Mouse (Mus musculus) CD8-positive naive resting alpha-beta T cell, adult 2 months (primary cell): Measurements from ENCODE around the gene E2f2.

ENCODE experiments used
- DNase-seq, 2 experiments: peaks; one replicate each; pipeline ENCODE4 v3.0.0; 2022; ENCODE audit warnings: low read depth in 2 of 2, low spot score in 2 of 2

The E2f2 gene

DNA sequence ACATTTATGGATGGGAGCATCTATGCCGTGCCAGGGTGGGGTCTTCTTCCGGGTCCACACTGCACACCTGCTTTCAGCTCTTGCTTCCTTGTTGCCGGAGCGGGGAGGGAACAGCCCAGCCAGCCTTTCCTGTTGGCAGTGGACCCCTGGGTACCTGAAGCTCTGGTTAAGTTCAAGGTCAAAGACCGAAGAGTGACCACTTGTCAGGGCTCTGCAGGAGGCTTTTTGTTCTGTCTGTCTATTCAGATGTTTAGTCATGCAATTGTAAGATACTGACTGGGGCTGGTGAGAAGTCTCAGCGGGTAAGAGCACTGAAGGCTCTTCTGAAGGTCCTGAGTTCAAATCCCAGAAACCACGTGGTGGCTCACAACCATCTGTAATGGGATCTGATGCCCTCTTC, 26.7 kb downstream of the E2f2 start:
- no peak for DNase-seq

GRCm38 (mm10) chr4:136199562-136200292, 27.5 kb downstream of the E2f2 start:
- DNase-seq = peak; percentile 40 to 45

DNA sequence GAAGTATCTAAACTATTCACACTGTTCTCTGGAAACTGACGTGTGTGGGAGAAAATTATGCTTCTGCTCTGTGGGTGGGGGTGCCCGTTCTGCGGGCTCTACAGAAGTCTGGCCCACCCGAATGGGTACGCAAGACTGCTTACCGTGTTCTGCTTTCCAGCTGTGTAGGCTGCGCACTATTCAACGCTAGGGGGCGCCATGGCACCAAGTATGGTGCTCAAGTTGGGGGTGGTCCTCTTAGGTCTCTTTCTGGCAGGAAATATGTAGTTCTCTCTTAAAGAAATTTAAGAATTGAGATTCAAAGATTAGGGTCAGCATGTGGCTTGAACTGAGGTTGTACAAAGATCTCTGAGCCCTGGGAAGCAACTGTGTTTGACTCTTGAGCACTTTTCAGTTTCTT, 30.3 kb downstream of the E2f2 start:
- DNase-seq = peak; percentile 62 to 69

- no peak for DNase-seq
Observed at GRCm38 (mm10) chr4:136204775-136205174, 32.6 kb downstream of the E2f2 start.

GRCm38 (mm10) chr4:136206033-136206893, 34.1 kb downstream of the E2f2 start, which contains the start of gene Asap3:
Gene Asap3 (plus strand): TSS chr4:136206365.
- peak; percentile 59 to 71 for DNase-seq

GRCm38 (mm10) chr4:136206943-136207342, 34.7 kb downstream of the E2f2 start:
- no peak for DNase-seq

DNA sequence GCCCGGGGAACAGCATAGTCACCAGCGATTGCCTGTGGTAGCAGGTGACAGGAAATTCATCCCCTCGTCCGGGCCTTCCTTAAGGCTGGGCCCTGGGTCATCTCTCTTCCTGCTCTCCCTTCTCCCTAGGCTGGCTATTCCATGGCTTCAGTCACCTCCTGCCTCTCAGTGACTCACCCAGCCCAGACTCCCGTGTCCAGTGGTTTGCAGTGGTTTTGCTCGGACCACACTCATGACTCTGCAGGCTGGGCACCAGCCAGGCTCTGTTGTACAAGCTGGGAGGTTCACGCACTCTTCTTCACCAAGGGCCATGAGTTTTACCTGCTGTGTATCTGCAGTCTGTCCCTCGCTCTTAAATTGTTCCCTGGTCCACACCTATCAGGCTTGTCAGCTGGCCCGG, 38.7 kb downstream of the E2f2 start:
- DNase-seq = no peak

- no peak for DNase-seq
Observed at GRCm38 (mm10) chr4:136213629-136214028, 41.4 kb downstream of the E2f2 start.

DNA sequence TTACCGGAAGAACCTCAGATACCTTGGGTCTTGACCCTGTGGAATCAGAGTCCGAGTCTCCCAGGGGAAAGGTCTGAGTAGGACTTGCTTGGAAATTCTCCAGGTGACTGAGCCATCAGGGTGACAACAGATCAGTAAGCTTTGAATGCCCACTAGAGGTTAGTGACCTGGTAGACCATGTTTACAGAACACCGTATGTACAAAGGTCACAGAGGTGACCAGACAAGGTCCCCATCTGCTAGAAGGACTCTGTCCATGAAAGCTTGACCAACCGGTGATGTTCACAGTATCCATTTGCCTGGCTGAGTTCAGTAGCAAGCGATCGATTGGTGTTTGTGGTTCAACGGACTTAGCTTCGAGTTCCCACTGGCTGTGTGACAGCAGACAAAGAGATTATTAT, 42.6 kb downstream of the E2f2 start:
- DNase-seq = no peak

GRCm38 (mm10) chr4:136215576-136215975, 43.4 kb downstream of the E2f2 start:
- no peak for DNase-seq

- no peak for DNase-seq
Observed at GRCm38 (mm10) chr4:136217063-136217462, 44.9 kb downstream of the E2f2 start.

DNA sequence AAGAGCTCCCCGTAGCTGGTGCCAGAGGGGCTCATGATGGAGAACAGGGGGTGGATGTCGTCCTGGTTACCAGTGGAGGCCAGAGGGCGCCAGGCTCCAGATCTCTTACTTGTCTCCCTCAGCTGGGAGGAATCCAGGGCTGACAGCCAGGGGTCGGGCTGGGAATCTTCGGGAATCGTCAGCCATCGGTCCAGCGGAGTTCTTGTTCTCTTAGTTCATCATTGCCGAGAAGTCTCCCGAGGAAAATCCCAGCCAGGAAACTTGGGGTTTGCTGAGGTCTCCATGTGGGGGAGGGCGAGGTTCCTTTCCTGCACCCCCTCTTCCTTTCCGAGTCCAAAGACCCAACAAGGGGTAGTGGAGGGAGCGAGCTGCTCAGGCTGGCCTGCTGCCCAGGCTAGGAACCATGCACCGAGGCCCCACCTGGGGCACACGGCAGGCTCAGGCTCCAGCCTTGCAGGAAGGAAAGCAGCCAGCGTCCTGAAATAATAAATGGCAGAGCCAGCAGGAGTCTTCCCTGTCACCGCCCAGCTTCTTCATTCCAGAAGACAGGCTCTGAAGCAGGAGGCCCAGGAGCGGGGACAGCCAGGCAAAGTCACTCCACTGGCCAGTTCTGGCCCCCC, 46.5 kb downstream of the E2f2 start:
- no peak for DNase-seq

DNA sequence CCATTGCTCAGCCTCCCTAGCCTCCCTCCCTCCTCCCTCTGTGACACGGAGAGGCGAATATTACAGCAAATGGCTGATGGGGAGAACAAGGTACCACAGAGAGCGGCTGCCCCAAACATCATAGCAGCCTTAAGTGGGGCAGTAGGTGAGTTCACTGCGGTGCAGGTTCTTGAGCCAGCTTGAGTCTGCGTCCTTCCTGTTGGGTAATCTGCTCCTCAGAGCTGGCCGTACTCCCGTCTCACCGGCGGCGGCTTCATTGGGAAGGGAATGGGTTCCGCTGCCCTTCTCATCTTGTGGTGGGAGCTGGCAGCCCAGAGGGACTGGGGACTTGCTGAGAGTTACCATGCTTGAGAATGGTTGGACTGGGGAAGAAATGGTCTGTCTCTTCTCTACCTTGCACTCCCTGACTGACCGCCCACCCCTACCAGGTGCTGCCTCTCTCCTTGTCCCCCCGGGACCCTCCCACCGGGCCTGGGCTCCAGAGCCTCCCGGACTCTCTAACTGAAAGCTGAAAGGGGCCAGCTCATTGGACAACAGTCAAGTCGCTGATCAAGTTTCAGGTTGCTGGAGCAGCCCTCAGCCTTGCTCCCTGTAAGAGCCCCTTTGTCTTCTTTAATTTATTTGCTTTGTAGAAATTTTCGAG, 48.1 kb downstream of the E2f2 start:
- DNase-seq = no peak

- no peak for DNase-seq
Observed at GRCm38 (mm10) chr4:136223549-136224239, 51.5 kb downstream of the E2f2 start.

- DNase-seq = no peak
Observed at GRCm38 (mm10) chr4:136224240-136224559, 52.0 kb downstream of the E2f2 start.

GRCm38 (mm10) chr4:136224677-136225460, 52.7 kb downstream of the E2f2 start:
- DNase-seq = no peak

GRCm38 (mm10) chr4:136227408-136227807, 55.2 kb downstream of the E2f2 start:
- DNase-seq = no peak

GRCm38 (mm10) chr4:136228640-136229039, 56.4 kb downstream of the E2f2 start:
- DNase-seq = no peak

GRCm38 (mm10) chr4:136238669-136239068, 66.5 kb downstream of the E2f2 start:
- DNase-seq = no peak

GRCm38 (mm10) chr4:136239111-136239510, 66.9 kb downstream of the E2f2 start:
- no peak for DNase-seq
